Mouse (Mus musculus): Measurements from ENCODE around the gene Plekhm2. TPM values are rescaled to one million over a fixed set of nuclear protein-coding genes. Genes with fewer than 3 reads are reported as not detected.
A peak's percentile ranks its signal among the peaks of the same experiment; 100 is the strongest.

Plekhm2 gene
- total RNA-seq, 4 experiments from 2014 or later, result 89.6 to 98.5 (median 95.2) TPM

- DNase-seq (ENCODE audit: low spot score in 2 of 2), result no peak
Observed at GRCm38 (mm10) chr4:141635991-141636390, 28.7 kb downstream of the Plekhm2 start.

GRCm38 (mm10) chr4:141632111-141632873 lies 32.4 kb downstream of the Plekhm2 start:
- DNase-seq (ENCODE audit: low spot score in 2 of 2), result no peak

- no peak for DNase-seq (ENCODE audit: low spot score in 2 of 2)
Observed at GRCm38 (mm10) chr4:141631250-141631649, 33.4 kb downstream of the Plekhm2 start.

- no peak for DNase-seq (ENCODE audit: low spot score in 2 of 2)
Observed at GRCm38 (mm10) chr4:141630021-141630420, 34.7 kb downstream of the Plekhm2 start.

GRCm38 (mm10) chr4:141628661-141629060 lies 36.0 kb downstream of the Plekhm2 start:
- DNase-seq (ENCODE audit: low spot score in 2 of 2), result no peak

- no peak for DNase-seq (ENCODE audit: low spot score in 2 of 2)
Observed at GRCm38 (mm10) chr4:141627502-141627901, 37.2 kb downstream of the Plekhm2 start.

- DNase-seq (ENCODE audit: low spot score in 2 of 2), result no peak
Observed at GRCm38 (mm10) chr4:141625774-141626550, 38.7 kb downstream of the Plekhm2 start.

- DNase-seq (ENCODE audit: low spot score in 2 of 2), result no peak
Observed at GRCm38 (mm10) chr4:141624983-141625773, 39.5 kb downstream of the Plekhm2 start.

- no peak for DNase-seq (ENCODE audit: low spot score in 2 of 2)
Observed at GRCm38 (mm10) chr4:141624134-141624533, 40.6 kb downstream of the Plekhm2 start.

- no peak for DNase-seq (ENCODE audit: low spot score in 2 of 2)
Observed at GRCm38 (mm10) chr4:141623666-141624065, 41.0 kb downstream of the Plekhm2 start, which contains the start of gene Slc25a34. Slc25a34 (minus strand) TSS chr4:141623821.

GRCm38 (mm10) chr4:141623037-141623436 lies 41.7 kb downstream of the Plekhm2 start:
- DNase-seq (ENCODE audit: low spot score in 2 of 2), result no peak

GRCm38 (mm10) chr4:141622580-141622979 lies 42.1 kb downstream of the Plekhm2 start:
- no peak for DNase-seq (ENCODE audit: low spot score in 2 of 2)

GRCm38 (mm10) chr4:141622091-141622490 lies 42.6 kb downstream of the Plekhm2 start:
- DNase-seq (ENCODE audit: low spot score in 2 of 2), result no peak

- no peak for DNase-seq (ENCODE audit: low spot score in 2 of 2)
Observed at GRCm38 (mm10) chr4:141621297-141621696, 43.4 kb downstream of the Plekhm2 start.

- DNase-seq (ENCODE audit: low spot score in 2 of 2), result no peak
Observed at GRCm38 (mm10) chr4:141619299-141619883, 45.3 kb downstream of the Plekhm2 start.

- no peak for DNase-seq (ENCODE audit: low spot score in 2 of 2)
Observed at GRCm38 (mm10) chr4:141618565-141619243, 46.0 kb downstream of the Plekhm2 start, which contains the start of gene Tmem82. Tmem82 (minus strand) TSS chr4:141618633.

- no peak for DNase-seq (ENCODE audit: low spot score in 2 of 2)
Observed at GRCm38 (mm10) chr4:141617863-141618564, 46.7 kb downstream of the Plekhm2 start.

GRCm38 (mm10) chr4:141617299-141617698 lies 47.4 kb downstream of the Plekhm2 start:
- peak; percentile 43 to 53 for DNase-seq (ENCODE audit: low spot score in 2 of 2)

GRCm38 (mm10) chr4:141616811-141617210 lies 47.9 kb downstream of the Plekhm2 start:
- no peak for DNase-seq (ENCODE audit: low spot score in 2 of 2)

GRCm38 (mm10) chr4:141614946-141615345 lies 49.8 kb downstream of the Plekhm2 start:
- no peak for DNase-seq (ENCODE audit: low spot score in 2 of 2)

Data from layer of hippocampus, adult 8-10 months (tissue).